Mouse (Mus musculus): Measurements from ENCODE around the gene Gtf2a1l. TPM values are rescaled to one million over a fixed set of nuclear protein-coding genes. Genes with fewer than 3 reads are reported as not detected.

The Gtf2a1l gene
- total and polyA plus RNA-seq, 2 experiments from 2014 or later: 0.24 to 0.52 TPM

- H3K4me2 ChIP-seq (ENCODE audit: low read depth): no peak overlapping the region
- peaks cover 4% of the 10 kb centered on the region; the same call in 1 of the 2 replicates for H3K4me1 ChIP-seq (ENCODE audit: insufficient read depth)
- H3K9ac ChIP-seq: no peak overlapping the region
- H3K27ac ChIP-seq (ENCODE audit: low read depth, low read length): peak overlapping the region; percentile 15; the same call in 1 of the 2 replicates
- H3K9me3 ChIP-seq (ENCODE audit: low read length): no peaks in the 10 kb centered on the region
- H3K27me3 ChIP-seq (ENCODE audit: insufficient read depth, low read length): no peaks in the 10 kb centered on the region
- ATAC-seq: peak; percentile 69
- WGBS: 21% methylated on average over 8 of the region's 8 CpGs
- peak; percentile 36 for DNase-seq
- H3K36me3 ChIP-seq (ENCODE audit: insufficient read depth): no peaks in the 10 kb centered on the region
- TF ChIP-seq CTCF (IDR thresholded peaks at IDR 0.05; ENCODE audit: low read depth): no peak
- no peak overlapping the region for H3K4me3 ChIP-seq (ENCODE audit: low read depth, low read length)
Measured at GRCm38 (mm10) chr17:88706231-88706649, 37.8 kb downstream of the Gtf2a1l start.

GRCm38 (mm10) chr17:88749646-88750045 is 81.2 kb downstream of the Gtf2a1l start:
- WGBS: 31% methylated on average over 8 of the region's 8 CpGs
- TF ChIP-seq CTCF (IDR thresholded peaks at IDR 0.05; ENCODE audit: low read depth): no peak

GRCm38 (mm10) chr17:88752827-88753471 is 84.5 kb downstream of the Gtf2a1l start:
- H3K27me3 ChIP-seq (ENCODE audit: insufficient read depth, low read length): no peaks in the 10 kb centered on the region
- DNase-seq: peak; percentile 84
- peak; percentile 79 for ATAC-seq
- H3K4me1 ChIP-seq (ENCODE audit: insufficient read depth): peaks cover 14% of the 10 kb centered on the region
- H3K27ac ChIP-seq (ENCODE audit: low read depth, low read length): peak overlapping the region; percentile 54
- H3K9me3 ChIP-seq (ENCODE audit: low read length): no peaks in the 10 kb centered on the region
- WGBS: 6% methylated on average over 17 of the region's 17 CpGs
- TF ChIP-seq CTCF (IDR thresholded peaks at IDR 0.05; ENCODE audit: low read depth): peak; percentile 82
- no peaks in the 10 kb centered on the region for H3K36me3 ChIP-seq (ENCODE audit: insufficient read depth)
- 0 out of 2 replicates have a peak overlapping the region, but pooled peaks have one; percentile 9 for H3K4me3 ChIP-seq (ENCODE audit: low read depth, low read length)
- H3K4me2 ChIP-seq (ENCODE audit: low read depth): peak overlapping the region; percentile 15; the same call in 1 of the 2 replicates
- H3K9ac ChIP-seq: no peak overlapping the region

More at GRCm38 (mm10) chr17:88749646-88750045, 81.2 kb downstream of the Gtf2a1l start:
- Histone ChIP-seq H3K4me1 (ENCODE audit: insufficient read depth) (peaks cover 12% of the 10 kb centered on the region), H3K9ac (no peak overlapping the region), H3K4me3 (ENCODE audit: low read depth, low read length) (no peak overlapping the region), H3K36me3 (ENCODE audit: insufficient read depth) (no peaks in the 10 kb centered on the region), H3K27ac (ENCODE audit: low read depth, low read length) (no peak overlapping the region), H3K9me3 (ENCODE audit: low read length) (no peaks in the 10 kb centered on the region), H3K27me3 (ENCODE audit: insufficient read depth, low read length) (no peaks in the 10 kb centered on the region), H3K4me2 (ENCODE audit: low read depth) (0 out of 2 replicates have a peak overlapping the region, but pooled peaks have one; percentile 24)
- DNase-seq (peak; percentile 26), ATAC-seq (no peak)

GRCm38 (mm10) chr17:88753472-88753857 is 85.0 kb downstream of the Gtf2a1l start:
- WGBS: 46% methylated on average over 12 of the region's 12 CpGs
- peak overlapping the region; percentile 54; the same call in 1 of the 2 replicates for H3K27ac ChIP-seq (ENCODE audit: low read depth, low read length)
- H3K4me3 ChIP-seq (ENCODE audit: low read depth, low read length): no peak overlapping the region
- peak overlapping the region; percentile 15; the same call in 1 of the 2 replicates for H3K4me2 ChIP-seq (ENCODE audit: low read depth)
- ATAC-seq (no peak; the same call in 1 of the 2 replicates), DNase-seq (no peak)
- H3K27me3 ChIP-seq (ENCODE audit: insufficient read depth, low read length): no peaks in the 10 kb centered on the region
- peaks cover 19% of the 10 kb centered on the region for H3K4me1 ChIP-seq (ENCODE audit: insufficient read depth)
- H3K9me3 ChIP-seq (ENCODE audit: low read length): no peaks in the 10 kb centered on the region
- H3K36me3 ChIP-seq (ENCODE audit: insufficient read depth): no peaks in the 10 kb centered on the region
- no peak for TF ChIP-seq CTCF (IDR thresholded peaks at IDR 0.05; ENCODE audit: low read depth)
- no peak overlapping the region for H3K9ac ChIP-seq

- no peak for TF ChIP-seq CTCF (IDR thresholded peaks at IDR 0.05; ENCODE audit: low read depth)
- Histone ChIP-seq H3K9ac (no peak overlapping the region), H3K4me2 (ENCODE audit: low read depth) (no peak overlapping the region), H3K4me1 (ENCODE audit: insufficient read depth) (peaks cover 24% of the 10 kb centered on the region), H3K4me3 (ENCODE audit: low read depth, low read length) (no peak overlapping the region), H3K27ac (ENCODE audit: low read depth, low read length) (no peak overlapping the region), H3K27me3 (ENCODE audit: insufficient read depth, low read length) (no peaks in the 10 kb centered on the region), H3K9me3 (ENCODE audit: low read length) (no peaks in the 10 kb centered on the region), H3K36me3 (ENCODE audit: insufficient read depth) (no peaks in the 10 kb centered on the region)
- DNase-seq: no peak
- ATAC-seq: no peak
- 70% methylated on average over 6 of the region's 6 CpGs for WGBS
Measured at GRCm38 (mm10) chr17:88755776-88756175, 87.3 kb downstream of the Gtf2a1l start.

GRCm38 (mm10) chr17:88758003-88758437 is 89.6 kb downstream of the Gtf2a1l start:
- peak overlapping the region; percentile 66 for H3K27ac ChIP-seq (ENCODE audit: low read depth, low read length)
- 7% methylated on average over 9 of the region's 9 CpGs for WGBS

More at GRCm38 (mm10) chr17:88758003-88758437, 89.6 kb downstream of the Gtf2a1l start:
- Histone ChIP-seq H3K9ac (no peak overlapping the region), H3K4me1 (ENCODE audit: insufficient read depth) (peaks cover 27% of the 10 kb centered on the region), H3K4me2 (ENCODE audit: low read depth) (no peak overlapping the region; the same call in 1 of the 2 replicates), H3K4me3 (ENCODE audit: low read depth, low read length) (no peak overlapping the region), H3K9me3 (ENCODE audit: low read length) (no peaks in the 10 kb centered on the region), H3K27me3 (ENCODE audit: insufficient read depth, low read length) (no peaks in the 10 kb centered on the region; the same call in 1 of the 2 replicates), H3K36me3 (ENCODE audit: insufficient read depth) (no peaks in the 10 kb centered on the region)
- ATAC-seq (peak; percentile 76), DNase-seq (peak; percentile 78)
- no peak for TF ChIP-seq CTCF (IDR thresholded peaks at IDR 0.05; ENCODE audit: low read depth)
